Mouse (Mus musculus): ENCODE results near the gene Pitpnc1.
A peak's percentile ranks its signal among the peaks of the same experiment; 100 is the strongest.

The Pitpnc1 gene

DNA sequence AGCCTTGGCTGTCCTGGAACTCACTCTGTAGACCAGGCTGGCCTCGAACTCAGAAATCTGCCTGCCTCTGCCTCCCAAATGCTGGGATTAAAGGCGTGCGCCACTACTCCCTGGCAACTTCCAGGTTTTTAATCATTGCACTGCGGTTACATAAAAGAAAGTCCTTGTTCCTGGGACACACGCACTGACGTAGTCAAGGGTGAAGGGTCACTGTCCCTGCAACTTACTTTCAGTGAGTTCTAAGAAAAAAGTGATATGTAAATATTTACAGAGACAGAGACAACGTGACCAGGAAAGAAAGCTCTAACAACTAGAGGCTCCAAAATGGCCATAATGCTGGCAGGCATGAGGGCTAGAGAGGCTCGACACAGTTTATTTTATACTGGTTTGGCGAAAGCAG lies 199.9 kb downstream of the Pitpnc1 start:
- no peak for DNase-seq

DNA sequence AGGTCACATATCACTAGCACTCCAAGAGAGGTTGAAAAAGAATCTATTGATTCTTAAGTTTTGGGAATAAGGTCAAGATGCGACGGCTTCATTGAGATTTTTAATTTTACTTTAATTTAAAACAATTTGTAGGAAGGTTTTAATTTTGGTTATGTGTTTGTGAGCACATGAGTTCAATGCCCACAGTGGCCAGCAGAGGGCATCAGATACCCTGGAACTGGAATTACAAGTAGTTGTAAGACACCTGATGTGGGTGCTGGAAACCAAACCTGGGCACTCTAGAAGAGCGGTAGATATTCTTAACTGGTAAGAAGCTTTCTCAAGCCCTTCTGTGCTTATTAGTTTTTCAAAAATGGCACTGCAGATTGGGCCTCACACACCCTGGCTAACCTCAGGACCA lies 203.0 kb downstream of the Pitpnc1 start:
- no peak for DNase-seq

DNA sequence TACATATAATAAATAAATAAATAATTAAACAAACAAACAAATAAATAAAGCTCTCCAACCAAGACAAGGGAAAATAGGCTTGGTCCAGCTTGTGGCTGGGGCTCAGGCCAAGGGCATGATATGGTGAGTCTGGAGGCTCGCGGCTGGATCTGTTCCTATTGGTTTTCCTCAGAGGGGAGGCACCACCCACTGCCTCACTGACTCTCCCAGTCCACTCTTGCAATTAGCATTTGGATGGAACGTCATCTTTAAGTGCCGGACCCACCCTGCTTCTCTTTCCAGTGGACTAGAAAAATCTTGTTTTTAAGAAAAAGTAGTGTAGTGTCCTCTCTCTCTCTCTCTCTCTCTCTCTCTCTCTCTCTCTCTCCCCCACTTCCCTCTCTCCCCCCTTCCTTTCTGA lies 204.6 kb downstream of the Pitpnc1 start:
- no peak for DNase-seq

DNA sequence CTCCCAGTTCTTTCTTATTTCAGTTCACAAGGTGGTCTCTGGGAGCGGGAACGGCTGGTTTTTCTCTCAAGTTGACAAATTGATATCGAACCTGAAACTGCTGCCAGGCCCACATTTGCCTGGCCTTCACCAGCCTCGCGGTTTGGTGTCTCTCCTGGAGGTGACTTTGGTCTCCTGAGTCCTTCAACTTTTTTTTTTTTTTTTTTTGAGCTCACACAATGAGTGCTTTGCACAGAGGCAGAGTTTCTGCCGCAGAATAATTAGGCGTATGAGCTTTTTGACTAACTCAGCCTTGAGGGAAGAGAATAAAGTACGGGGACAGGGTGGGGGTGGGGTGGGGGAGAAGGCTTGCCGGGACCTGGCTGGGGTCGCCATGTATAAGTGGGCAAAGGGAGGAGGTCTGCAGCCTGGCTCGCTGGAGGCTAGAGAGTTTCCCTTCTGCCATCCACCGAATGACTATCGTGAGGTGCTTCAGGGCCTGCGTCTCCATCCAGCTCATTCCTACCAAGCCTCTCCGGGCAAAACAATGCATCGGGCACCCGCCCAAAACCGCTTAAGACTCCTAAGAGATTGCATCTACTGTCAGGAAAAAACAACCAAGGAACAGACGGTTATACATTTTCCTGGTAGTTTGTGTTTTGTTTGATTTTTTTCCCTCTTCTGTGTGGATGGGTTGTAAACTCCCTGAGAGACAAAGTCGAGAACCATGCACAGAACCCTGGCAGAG lies 205.4 kb downstream of the Pitpnc1 start:
- DNase-seq, result no peak

DNA sequence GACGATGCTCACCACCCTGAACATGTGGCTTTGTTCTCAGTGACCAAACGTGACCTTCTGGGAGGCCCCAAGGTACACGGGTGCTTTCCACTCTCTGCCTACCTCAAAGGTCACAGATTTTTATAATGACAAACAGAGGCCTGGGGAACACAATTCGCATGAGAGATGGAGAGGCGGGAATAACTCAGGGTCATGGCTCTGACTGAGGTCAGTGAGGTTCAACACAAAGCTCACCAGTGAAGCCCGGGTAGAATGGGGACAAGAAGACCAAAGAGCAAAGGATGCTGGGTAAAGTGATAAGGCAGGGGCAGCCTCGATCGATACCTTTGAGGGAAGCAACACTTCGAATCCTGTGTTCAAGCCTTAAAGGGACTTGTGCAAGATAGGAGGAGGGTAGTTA lies 206.7 kb downstream of the Pitpnc1 start:
- no peak for DNase-seq

DNA sequence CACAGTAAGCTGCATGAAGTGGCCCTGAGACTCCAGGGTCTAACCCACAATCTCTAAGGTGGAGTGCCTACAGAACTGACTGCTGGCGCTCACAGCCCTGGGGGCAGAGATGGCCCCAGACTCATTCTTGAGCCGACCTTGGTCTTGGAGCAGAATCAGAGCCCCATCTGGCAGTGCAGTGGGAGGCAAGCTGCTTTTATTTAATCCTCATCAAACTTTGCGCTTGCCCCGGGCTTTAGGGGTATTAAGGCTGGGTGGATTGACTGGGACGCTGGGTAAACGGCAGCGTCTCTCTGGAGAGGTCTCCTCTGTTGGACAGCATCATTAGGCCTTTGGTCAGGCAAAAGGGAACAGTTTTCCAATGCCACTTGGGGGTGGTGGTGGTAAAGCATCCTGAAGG lies 211.1 kb downstream of the Pitpnc1 start:
- DNase-seq, result no peak

DNA sequence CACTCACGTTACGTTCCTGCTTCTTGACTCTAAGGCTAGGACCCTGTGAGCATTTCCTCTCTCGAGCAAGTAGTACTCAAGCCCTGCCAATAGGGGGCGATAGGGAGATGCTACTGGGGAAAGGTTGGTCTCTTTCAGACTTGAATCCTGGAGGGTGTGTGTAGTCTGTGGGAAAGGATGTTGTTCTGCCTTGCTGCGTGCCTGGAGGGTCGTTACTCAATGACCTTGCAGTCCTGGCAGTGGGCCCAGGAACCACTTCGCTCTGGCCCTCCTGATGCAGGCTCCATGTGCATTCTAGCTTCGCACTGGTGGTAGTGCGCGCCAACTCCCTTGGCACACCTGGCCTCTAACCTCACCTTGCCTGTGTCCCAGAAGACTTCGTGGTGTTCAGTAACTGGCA lies 215.3 kb downstream of the Pitpnc1 start:
- DNase-seq, result no peak

DNA sequence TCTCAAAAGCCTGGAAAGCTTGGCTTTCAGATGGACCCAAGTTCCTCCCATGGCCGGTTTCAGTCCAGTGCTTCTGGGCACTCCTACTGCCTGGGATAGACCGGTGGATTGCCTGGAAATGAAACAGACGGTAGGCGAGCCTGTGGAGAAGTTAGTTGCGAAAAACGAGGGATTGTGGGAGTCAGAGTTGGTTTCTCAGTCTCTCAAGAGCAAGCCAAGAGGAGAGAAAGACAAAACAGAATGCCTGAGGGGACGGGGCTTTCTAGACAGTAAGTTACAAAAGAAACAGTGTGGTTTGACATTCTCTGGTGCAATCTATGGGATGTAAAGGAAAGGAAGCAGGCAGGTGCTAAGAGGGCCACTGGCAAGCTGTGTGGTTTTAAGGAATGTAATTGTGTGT lies 216.3 kb downstream of the Pitpnc1 start:
- DNase-seq, result no peak

DNA sequence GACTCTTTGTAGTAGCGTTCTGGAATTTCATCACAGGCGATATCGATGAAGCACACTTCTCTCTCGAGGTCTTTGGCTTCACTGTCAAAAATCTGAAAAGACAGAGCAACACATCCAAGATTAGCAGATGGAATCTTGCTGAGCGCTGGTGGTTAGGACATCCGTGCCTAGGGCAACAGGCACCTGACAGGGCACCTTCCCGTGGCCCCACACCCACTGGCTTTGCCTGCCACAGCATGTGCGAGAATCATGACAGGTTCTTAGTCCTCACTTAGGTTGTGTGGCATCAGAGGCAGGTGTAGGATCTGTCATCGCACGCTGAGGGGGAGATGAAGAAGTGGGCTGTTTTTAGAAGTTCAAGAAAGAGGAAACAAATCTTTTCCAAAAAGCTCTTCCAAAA lies 218.5 kb downstream of the Pitpnc1 start:
- DNase-seq, result no peak

DNA sequence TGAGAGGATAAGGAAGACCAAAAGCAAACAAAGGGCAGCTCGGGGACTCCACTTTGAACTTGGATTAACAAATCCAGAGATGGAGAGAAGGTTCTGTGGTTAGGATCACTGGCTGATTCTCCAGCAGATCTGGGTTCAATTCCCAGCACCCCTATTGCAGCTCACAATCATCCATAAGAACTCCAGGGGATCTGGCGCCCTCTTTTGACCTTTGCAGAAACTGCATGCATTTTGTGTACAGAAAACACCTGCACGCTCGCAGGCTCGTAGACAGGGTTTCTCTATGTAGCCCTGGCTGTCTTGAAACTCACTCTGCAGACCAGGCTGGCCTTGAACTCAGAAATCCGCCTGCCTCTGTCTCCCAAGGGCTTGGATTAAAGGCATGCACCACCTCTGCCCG lies 219.0 kb downstream of the Pitpnc1 start:
- DNase-seq, result no peak

DNA sequence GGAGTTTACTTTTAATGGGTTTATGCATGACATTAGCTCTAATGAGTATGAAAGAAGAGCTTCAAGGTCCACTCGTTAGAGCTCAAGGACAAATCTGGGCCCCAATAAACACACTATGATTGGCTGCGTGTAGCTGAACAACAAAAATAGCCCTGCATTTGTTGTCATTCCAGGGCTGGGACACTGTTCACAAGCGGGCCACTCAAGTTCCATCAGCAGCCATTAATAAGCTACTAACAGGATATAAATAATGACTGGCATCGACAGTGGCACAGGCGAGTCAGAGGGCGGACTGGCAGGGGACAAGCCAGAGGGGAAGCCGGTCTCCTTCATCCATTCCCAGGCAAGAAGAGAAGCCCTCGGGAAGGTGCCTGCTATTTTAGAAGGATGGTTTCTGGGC lies 219.6 kb downstream of the Pitpnc1 start:
- DNase-seq, result no peak

DNA sequence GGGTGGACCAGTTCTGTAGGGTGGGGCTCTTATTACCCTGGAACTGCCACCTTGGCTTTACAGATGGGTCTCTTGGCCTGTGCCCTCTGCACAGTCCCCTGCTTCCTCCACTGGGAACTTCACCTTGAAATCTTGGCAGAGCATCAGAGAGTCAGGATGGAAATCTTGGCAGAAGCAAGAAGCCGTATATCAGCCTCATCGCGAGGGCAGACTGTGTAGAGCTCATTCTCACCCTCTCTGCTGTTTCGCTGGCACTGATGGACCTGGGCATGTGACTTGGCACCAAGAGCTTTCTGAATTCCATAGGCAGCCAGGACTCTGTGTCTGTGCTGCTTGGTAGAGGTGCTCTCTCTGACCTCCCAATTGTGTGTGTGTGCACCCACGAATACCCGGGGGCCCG lies 221.7 kb downstream of the Pitpnc1 start:
- DNase-seq, result peak; percentile 80

DNA sequence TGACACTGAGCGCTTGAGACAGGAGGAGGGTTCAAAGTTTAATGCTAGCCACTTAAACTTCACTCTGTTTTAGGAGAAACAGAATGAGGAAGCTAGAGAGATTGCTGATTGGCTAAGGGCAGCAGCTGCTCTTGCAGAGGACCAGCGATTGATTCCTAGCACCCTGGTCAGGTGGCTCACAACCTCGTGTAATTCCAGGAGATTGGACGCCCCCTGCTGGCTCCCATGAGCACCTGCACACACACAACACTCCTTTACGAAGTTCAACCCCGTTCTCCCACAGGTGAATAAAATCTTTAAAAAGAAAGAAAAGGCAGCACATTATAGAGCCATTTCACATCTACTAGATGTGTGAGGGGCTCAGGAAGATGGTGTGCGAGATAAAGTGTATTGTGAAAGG lies 224.8 kb downstream of the Pitpnc1 start:
- DNase-seq, result no peak

DNA sequence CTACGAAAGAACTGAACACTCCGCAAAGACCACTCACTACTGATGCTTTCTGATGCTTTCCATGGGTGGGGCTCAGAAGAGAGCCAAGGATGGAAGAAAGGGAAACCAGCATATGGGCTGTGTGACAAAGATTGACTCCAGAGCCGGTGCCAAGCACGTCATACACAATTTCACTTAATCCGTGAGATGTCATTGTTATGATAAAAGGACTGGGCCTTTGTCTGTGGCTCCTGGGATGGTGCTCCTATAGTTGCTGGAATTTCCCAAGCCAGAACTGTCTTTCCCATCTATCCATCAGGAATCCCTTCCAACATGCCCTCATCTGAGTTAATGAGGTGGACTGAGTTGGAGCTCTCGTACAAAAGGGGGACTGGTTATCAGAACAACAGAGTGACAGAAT lies 227.4 kb downstream of the Pitpnc1 start:
- no peak for DNase-seq

DNA sequence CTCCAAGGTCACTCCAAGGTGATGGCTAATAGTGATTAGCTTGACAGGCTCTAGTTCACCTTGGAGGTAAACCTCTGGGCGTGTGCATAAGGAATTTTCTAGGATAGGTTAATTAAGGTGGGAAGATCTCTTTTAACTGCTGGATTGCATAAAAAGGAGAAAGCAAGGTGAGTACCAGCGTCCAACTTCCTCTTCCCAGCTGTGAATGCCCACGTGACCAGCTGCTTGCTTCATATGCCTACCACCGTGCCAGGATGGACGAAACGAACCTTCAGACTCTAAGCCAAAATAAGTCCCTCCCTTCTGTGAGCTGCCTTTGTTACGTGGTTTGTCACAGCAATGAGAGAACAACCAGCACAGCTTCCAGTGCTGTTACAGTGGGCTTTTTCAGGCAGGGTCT lies 228.8 kb downstream of the Pitpnc1 start:
- no peak for DNase-seq

DNA sequence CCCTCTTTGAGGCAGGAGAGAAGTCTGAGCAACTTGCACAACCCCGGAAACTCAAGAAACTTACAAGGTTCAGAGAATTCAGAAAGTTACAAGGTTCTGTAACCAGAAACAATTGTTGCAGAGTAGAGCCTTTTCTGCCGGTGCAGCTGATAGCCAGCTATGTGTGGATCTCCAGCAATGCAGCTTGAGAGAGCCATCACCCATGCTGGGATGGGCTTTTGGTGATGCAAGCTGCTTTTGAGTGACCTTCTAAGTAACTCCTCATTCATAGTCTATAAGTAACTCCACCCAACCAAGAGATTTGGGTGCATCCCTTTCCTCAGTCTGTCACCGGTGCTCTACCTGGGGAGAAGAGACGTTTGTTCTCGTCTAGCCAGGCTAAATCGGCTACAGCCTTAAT lies 232.0 kb downstream of the Pitpnc1 start:
- DNase-seq, result no peak

DNA sequence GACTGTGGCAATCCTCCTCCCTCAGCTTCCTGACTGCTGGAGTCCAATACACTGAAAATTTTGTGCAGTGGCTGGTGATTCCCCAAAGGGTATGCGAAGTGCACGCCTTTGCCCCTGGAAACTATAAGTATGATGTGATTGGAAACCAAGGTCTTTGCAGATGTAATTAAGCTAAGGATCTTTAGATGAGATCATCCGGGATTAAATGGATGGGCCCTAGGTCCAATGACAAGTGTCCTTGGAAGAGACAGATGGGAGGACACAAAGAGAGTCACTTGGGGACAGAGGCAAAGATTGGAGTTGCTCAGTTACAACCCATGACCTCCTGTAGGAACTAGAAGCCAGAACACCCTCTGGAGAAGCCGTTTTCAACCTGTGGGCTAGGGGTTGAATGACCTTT lies 233.0 kb downstream of the Pitpnc1 start:
- no peak for DNase-seq

DNA sequence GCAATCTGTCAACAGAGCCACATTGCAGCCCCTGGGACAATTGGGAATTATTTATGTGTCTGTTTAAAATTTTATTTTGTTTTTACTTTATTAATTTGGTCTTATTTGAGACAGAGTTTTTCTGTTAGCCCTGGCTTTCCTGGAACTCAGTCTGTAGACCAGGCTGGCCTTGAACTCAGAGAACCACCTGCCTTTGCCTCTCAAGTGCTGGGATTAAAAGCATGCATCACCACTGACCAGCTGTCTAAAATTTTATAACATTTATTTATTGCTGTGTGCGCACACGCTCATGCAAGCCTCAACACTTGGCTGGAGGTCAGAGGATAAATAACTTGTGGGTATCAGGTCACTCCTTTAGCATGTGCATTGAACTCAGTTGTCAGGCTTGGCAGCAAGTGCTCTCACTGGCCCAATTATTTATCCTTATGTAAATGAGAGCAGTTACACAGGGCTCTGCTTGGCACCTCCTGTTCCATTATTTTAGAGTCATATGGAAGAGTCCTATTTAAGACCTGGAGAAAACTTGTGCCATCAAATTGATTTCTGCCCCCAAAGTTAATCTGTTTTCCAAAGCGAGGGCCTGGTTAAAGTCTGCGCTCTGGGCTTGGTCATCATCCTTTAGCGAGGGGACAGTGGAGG lies 237.1 kb downstream of the Pitpnc1 start:
- DNase-seq, result no peak

DNA sequence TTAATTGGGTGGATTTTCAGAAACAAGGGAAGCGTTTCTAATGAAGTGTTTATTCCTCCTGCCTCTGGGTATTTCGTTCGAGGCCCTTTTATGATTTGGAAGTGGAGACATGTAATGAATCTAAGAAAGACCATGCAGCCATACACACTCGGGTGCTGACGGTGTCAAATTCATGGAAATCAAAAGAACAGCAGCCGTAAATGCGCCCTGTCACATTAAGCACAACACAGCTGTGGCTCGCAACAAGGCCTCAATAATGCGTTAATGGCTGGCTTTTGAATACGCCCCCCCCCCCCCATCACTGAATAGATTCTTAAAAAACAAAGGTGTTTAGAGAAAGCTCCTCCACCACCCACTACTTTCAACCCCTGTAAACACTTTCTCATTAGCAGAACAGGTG lies 240.4 kb downstream of the Pitpnc1 start:
- DNase-seq, result no peak

DNA sequence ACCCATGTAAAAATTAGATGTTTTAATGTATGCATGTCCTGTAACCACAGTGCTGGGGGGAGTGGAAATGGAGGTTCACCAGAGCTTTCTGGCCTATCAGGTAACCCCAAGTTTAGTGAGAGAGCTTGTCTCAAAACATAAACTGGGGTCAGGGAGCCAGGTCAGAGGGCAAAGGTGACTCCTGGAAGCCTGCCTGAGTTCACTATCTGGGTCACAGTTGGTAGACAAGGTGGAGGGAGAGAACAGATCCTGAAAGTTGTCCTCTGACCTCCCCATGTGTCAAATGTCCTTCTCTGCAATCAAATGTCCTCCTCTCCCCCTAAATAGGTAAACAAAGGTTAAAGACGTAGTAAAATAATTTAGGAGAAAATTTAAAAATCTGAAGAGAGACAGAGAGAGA lies 244.1 kb downstream of the Pitpnc1 start:
- DNase-seq, result no peak

DNA sequence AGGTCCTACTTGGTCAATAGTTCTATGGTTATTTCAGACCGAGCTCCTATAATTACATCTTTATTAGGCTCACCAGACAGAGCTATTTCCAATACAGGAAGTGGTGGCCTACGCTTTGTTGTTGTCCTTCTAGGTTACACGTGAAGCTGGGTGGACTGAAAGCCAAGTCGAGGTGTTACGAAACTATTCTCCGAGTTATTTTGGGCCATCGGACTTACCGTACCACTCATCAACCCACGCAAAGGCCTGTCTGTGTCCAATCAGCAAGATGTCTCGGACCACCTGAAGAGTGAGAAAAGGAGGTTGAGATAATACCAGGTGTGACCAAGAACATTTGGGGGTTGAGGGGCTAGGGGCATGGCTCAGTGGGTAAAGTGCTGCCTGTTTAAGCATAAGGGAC lies 244.5 kb downstream of the Pitpnc1 start:
- no peak for DNase-seq

DNA sequence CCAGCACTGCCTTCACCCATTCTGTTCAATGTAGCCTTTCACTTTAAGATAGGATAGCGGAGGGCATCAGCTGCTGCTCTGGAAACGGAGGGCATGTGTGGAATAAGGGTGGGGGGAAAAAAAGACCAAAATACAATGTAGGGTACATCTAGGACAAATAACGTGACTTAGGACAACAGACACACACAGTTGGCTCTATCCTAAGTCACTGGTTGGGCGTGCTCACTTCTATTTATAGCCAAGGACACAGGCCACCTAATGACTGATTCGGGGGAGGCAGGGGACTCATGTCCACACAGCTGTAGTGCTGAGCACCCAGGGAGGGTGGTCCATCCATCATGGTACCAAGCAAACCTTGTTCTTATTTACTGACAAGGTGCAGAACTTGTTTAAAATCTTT lies 245.2 kb downstream of the Pitpnc1 start:
- no peak for DNase-seq

DNA sequence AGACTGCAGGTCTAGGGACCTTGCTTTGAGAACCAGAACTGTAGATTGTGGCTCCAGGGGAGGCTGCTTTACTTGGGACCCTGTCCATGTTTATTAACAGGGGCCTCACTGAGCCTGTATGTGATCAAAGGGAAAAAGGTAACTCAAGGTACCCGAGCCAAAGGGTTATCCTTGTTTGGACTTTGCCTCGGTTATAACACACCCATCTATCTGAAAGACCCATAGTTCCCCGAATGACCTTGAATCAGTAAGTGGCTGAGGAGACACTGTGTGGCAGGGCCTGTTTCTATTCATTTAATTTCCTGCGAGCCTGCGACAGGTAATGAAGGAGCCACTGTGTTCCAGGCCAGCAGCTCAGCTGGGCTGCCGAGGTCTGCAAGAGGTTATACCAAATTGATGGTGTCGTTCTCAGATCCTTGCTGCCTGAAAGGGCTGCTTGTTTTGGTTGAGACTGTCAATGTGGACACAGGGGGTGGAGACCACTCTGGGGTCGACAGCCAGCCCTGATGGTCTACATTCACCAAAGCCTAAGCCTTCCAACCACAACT lies 246.8 kb downstream of the Pitpnc1 start:
- DNase-seq, result no peak

DNA sequence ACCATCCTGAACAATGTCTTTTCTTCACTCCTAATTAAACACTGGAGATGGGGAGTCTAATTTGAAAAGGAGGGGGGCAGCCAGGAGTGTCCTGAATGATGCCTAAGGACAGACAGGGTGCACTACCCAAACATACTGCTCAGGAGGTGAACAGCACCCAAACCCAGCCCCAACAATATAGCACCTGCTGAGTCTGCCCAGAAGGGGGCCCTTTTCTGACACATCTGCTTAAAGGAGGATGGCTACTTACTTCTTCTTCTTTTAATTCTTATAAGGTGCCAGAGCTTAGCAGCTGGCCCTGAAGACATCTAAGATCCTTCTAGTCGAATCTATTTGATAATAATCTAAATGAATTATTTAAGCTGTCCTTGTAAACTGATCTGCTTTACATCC lies 247.3 kb downstream of the Pitpnc1 start:
- no peak for DNase-seq

Measured in cerebellum, adult 9-10 months (tissue).